Mouse (Mus musculus) heart, adult 2 months (tissue): ENCODE results near the gene Cend1.
A peak's percentile ranks its signal among the peaks of the same experiment; 100 is the strongest.

Experiments
- CTCF ChIP-seq: fragments of 200-600 bp; IDR thresholded peaks from 2 replicates; pipeline ENCODE4 v1.8.1; 2022; ENCODE audit warnings: antibody characterized with exemption, mild to moderate bottlenecking, moderate library complexity
- POLR2A ChIP-seq: fragments of 200-500 bp; IDR thresholded peaks from 2 replicates; pipeline ENCODE4 v1.6.1; 2011; ENCODE audit warnings: mild to moderate bottlenecking, low read depth, low read length, control low read depth; ENCODE audit not compliant: insufficient read depth

DNA sequence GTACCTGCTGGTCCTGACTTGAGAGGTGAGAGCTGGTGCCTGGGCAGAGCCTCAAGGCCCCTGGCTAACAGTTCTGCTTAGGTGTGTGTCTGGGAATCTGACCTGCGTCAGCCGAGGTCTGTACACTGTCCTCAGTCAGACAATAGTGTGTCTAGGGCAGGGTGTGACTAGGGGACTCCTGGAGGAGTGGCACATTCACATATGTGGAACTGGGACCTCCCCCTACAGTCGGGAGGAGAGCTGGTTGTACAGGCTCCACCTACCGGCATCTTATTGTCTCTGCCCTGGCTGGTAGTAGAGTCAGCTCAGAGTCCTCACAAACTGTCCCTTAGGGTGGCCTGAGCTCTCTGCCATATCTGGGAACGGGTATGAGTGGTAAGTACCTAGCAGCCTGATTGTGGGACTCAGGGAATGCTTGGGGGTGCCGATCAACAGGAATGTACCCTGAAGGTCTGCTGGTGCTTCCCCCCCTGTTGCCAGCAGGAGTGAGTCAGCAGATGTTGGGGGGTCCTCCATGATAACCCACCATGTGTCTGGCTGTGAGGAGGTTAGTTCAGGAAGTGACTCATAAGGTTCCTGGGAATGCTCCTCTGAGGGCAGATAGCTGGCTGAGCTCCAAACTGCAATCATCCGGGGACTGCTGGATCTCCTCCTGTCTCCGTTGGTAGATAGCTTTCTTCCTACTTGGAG lies 39.4 kb upstream of the Cend1 start:
- TF ChIP-seq POLR2A (peak; percentile 85), CTCF (peak; percentile 79)
